Mouse (Mus musculus): ENCODE data around the gene Kcnk4. TPM values are rescaled to one million over a fixed set of nuclear protein-coding genes. Genes with fewer than 3 reads are reported as not detected.
A peak's percentile ranks its signal among the peaks of the same experiment; 100 is the strongest.

Kcnk4 gene
- polyA plus RNA-seq (2014; fragmentation: Nextera tagmentation; extraction: Ambion mirVana), result 0.35 and 0.95 TPM in 2 replicates

GRCm38 (mm10) chr19:6934195-6934977 is at the start of gene Kcnk4:
TSS of gene Kcnk4 (minus strand) at chr19:6934515.
- no peaks in the 10 kb centered on the region for H3K36me3 ChIP-seq (ENCODE audit: control insufficient read depth, insufficient read depth, low read length)
- H3K27ac ChIP-seq (ENCODE audit: low read length), result no peak within 1 kb of the TSS
- WGBS, result 11% methylated on average over 23 of the region's 23 CpGs
- peaks cover 39% of the 10 kb centered on the region for H3K27me3 ChIP-seq (ENCODE audit: control insufficient read depth, insufficient read depth, low read length)
- H3K9ac ChIP-seq (replicated peaks; ENCODE audit: low read depth, low read length), result peak within 1 kb of the TSS; percentile 30; the same call in 1 of the 2 replicates
- ATAC-seq (ENCODE audit: insufficient number of reproducible peaks, insufficient read depth, low FRiP score, low read depth), result no peak
- peaks cover 10% of the 10 kb centered on the region; the same call in 1 of the 2 replicates for H3K4me1 ChIP-seq (ENCODE audit: control insufficient read depth, insufficient read depth, low read length)
- peak within 1 kb of the TSS; percentile 42 for H3K4me3 ChIP-seq (ENCODE audit: low read depth, low read length)
- peak within 1 kb of the TSS; percentile 83 for H3K4me2 ChIP-seq (replicated peaks; ENCODE audit: low read depth, low read length)
- no peaks in the 10 kb centered on the region for H3K9me3 ChIP-seq (ENCODE audit: control insufficient read depth, low read depth, low read length)

GRCm38 (mm10) chr19:6983621-6984020 is 49.3 kb upstream of the Kcnk4 start:
- H3K9ac ChIP-seq (replicated peaks; ENCODE audit: low read depth, low read length), result no peak overlapping the region
- H3K4me3 ChIP-seq (ENCODE audit: low read depth, low read length), result no peak overlapping the region
- no peak for ATAC-seq (ENCODE audit: insufficient number of reproducible peaks, insufficient read depth, low FRiP score, low read depth)
- no peak overlapping the region for H3K4me2 ChIP-seq (replicated peaks; ENCODE audit: low read depth, low read length)
- H3K27ac ChIP-seq (ENCODE audit: low read length), result no peak overlapping the region
- no peaks in the 10 kb centered on the region for H3K27me3 ChIP-seq (ENCODE audit: control insufficient read depth, insufficient read depth, low read length)
- WGBS, result 94% methylated on average over 5 of the region's 5 CpGs
- H3K4me1 ChIP-seq (ENCODE audit: control insufficient read depth, insufficient read depth, low read length), result peaks cover 28% of the 10 kb centered on the region
- peaks cover 23% of the 10 kb centered on the region; the same call in 1 of the 2 replicates for H3K36me3 ChIP-seq (ENCODE audit: control insufficient read depth, insufficient read depth, low read length)
- H3K9me3 ChIP-seq (ENCODE audit: control insufficient read depth, low read depth, low read length), result no peaks in the 10 kb centered on the region

GRCm38 (mm10) chr19:6981465-6981864 is 47.1 kb upstream of the Kcnk4 start:
- Histone ChIP-seq H3K27ac (ENCODE audit: low read length) (no peak overlapping the region), H3K9ac (replicated peaks; ENCODE audit: low read depth, low read length) (no peak overlapping the region), H3K27me3 (ENCODE audit: control insufficient read depth, insufficient read depth, low read length) (no peaks in the 10 kb centered on the region), H3K4me1 (ENCODE audit: control insufficient read depth, insufficient read depth, low read length) (peaks cover 26% of the 10 kb centered on the region), H3K36me3 (ENCODE audit: control insufficient read depth, insufficient read depth, low read length) (peaks cover 36% of the 10 kb centered on the region), H3K4me2 (replicated peaks; ENCODE audit: low read depth, low read length) (peak overlapping the region; percentile 76; the same call in 1 of the 2 replicates), H3K9me3 (ENCODE audit: control insufficient read depth, low read depth, low read length) (no peaks in the 10 kb centered on the region), H3K4me3 (ENCODE audit: low read depth, low read length) (0 out of 2 replicates have a peak overlapping the region, but pooled peaks have one; percentile 67)
- ATAC-seq (ENCODE audit: insufficient number of reproducible peaks, insufficient read depth, low FRiP score, low read depth), result no peak
- 89% methylated on average over 4 of the region's 4 CpGs for WGBS

- H3K27me3 ChIP-seq (ENCODE audit: control insufficient read depth, insufficient read depth, low read length), result no peaks in the 10 kb centered on the region
- peak within 1 kb of the TSS; percentile 67 for H3K4me3 ChIP-seq (ENCODE audit: low read depth, low read length)
- ATAC-seq (ENCODE audit: insufficient number of reproducible peaks, insufficient read depth, low FRiP score, low read depth), result peak; percentile 88
- H3K4me1 ChIP-seq (ENCODE audit: control insufficient read depth, insufficient read depth, low read length), result peaks cover 30% of the 10 kb centered on the region
- peak within 1 kb of the TSS; percentile 82 for H3K27ac ChIP-seq (ENCODE audit: low read length)
- 2% methylated on average over 38 of the region's 38 CpGs for WGBS
- H3K36me3 ChIP-seq (ENCODE audit: control insufficient read depth, insufficient read depth, low read length), result peaks cover 36% of the 10 kb centered on the region
- H3K9ac ChIP-seq (replicated peaks; ENCODE audit: low read depth, low read length), result peak within 1 kb of the TSS; percentile 60
- peak within 1 kb of the TSS; percentile 76 for H3K4me2 ChIP-seq (replicated peaks; ENCODE audit: low read depth, low read length)
- no peaks in the 10 kb centered on the region for H3K9me3 ChIP-seq (ENCODE audit: control insufficient read depth, low read depth, low read length)
These were observed 46.2 kb upstream of the Kcnk4 start, which contains the start of gene Fkbp2 for GRCm38 (mm10) chr19:6980381-6981093. TSS of gene Fkbp2 (minus strand) at chr19:6980501.

- Histone ChIP-seq H3K9ac (replicated peaks; ENCODE audit: low read depth, low read length) (peak overlapping the region; percentile 60), H3K4me3 (ENCODE audit: low read depth, low read length) (peak overlapping the region; percentile 67), H3K4me2 (replicated peaks; ENCODE audit: low read depth, low read length) (peak overlapping the region; percentile 76), H3K27me3 (ENCODE audit: control insufficient read depth, insufficient read depth, low read length) (no peaks in the 10 kb centered on the region), H3K36me3 (ENCODE audit: control insufficient read depth, insufficient read depth, low read length) (peaks cover 28% of the 10 kb centered on the region), H3K9me3 (ENCODE audit: control insufficient read depth, low read depth, low read length) (no peaks in the 10 kb centered on the region), H3K4me1 (ENCODE audit: control insufficient read depth, insufficient read depth, low read length) (peaks cover 30% of the 10 kb centered on the region), H3K27ac (ENCODE audit: low read length) (peak overlapping the region; percentile 82)
- ATAC-seq (ENCODE audit: insufficient number of reproducible peaks, insufficient read depth, low FRiP score, low read depth), result peak; percentile 89
- under 1% methylated on average over 58 of the region's 59 CpGs for WGBS
These were observed 45.4 kb upstream of the Kcnk4 start for GRCm38 (mm10) chr19:6979486-6980380.

DNA sequence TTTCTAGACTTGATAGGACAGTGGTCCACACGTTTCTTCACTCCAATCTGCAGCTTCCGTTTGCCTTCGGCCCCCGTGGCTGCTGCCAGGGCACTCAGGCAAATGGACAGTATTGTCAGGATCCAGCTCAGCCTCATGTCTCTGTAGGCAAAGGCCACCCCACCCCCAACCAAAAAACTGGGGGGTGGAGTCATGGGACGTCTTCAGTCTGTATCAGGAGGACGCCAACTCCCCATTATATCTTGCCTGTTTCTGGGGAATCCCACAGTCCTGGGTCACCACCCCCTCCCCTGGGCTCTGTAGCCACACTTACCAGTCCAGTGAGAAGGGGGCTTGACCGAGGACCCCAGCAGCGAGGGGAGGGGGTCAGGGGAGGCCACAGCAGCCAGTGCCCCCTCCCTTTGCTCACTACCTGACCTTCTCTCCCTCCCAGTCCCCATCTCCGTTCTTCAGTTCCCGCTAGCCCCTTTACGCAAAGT is 44.7 kb upstream of the Kcnk4 start:
- peak overlapping the region; percentile 60 for H3K9ac ChIP-seq (replicated peaks; ENCODE audit: low read depth, low read length)
- peak overlapping the region; percentile 76 for H3K4me2 ChIP-seq (replicated peaks; ENCODE audit: low read depth, low read length)
- peaks cover 30% of the 10 kb centered on the region for H3K4me1 ChIP-seq (ENCODE audit: control insufficient read depth, insufficient read depth, low read length)
- ATAC-seq (ENCODE audit: insufficient number of reproducible peaks, insufficient read depth, low FRiP score, low read depth), result no peak
- H3K27ac ChIP-seq (ENCODE audit: low read length), result peak overlapping the region; percentile 66
- peak overlapping the region; percentile 67 for H3K4me3 ChIP-seq (ENCODE audit: low read depth, low read length)
- no peaks in the 10 kb centered on the region for H3K27me3 ChIP-seq (ENCODE audit: control insufficient read depth, insufficient read depth, low read length)
- WGBS, result 8% methylated on average over 11 of the region's 11 CpGs
- H3K9me3 ChIP-seq (ENCODE audit: control insufficient read depth, low read depth, low read length), result no peaks in the 10 kb centered on the region
- peaks cover 27% of the 10 kb centered on the region for H3K36me3 ChIP-seq (ENCODE audit: control insufficient read depth, insufficient read depth, low read length)

GRCm38 (mm10) chr19:6978639-6978974 is 44.3 kb upstream of the Kcnk4 start:
- peak overlapping the region; percentile 76 for H3K4me2 ChIP-seq (replicated peaks; ENCODE audit: low read depth, low read length)
- H3K27me3 ChIP-seq (ENCODE audit: control insufficient read depth, insufficient read depth, low read length), result no peaks in the 10 kb centered on the region
- ATAC-seq (ENCODE audit: insufficient number of reproducible peaks, insufficient read depth, low FRiP score, low read depth), result no peak
- H3K9ac ChIP-seq (replicated peaks; ENCODE audit: low read depth, low read length), result peak overlapping the region; percentile 60; the same call in 1 of the 2 replicates
- WGBS, result 29% methylated on average over 3 of the region's 3 CpGs
- H3K9me3 ChIP-seq (ENCODE audit: control insufficient read depth, low read depth, low read length), result no peaks in the 10 kb centered on the region
- peak overlapping the region; percentile 67 for H3K4me3 ChIP-seq (ENCODE audit: low read depth, low read length)
- peak overlapping the region; percentile 41 for H3K27ac ChIP-seq (ENCODE audit: low read length)
- peaks cover 34% of the 10 kb centered on the region for H3K4me1 ChIP-seq (ENCODE audit: control insufficient read depth, insufficient read depth, low read length)
- peaks cover 23% of the 10 kb centered on the region for H3K36me3 ChIP-seq (ENCODE audit: control insufficient read depth, insufficient read depth, low read length)

Measured in stomach, embryonic 14.5 days (tissue).